Mouse (Mus musculus) myocyte (in vitro differentiated cells): ENCODE measurements around the gene Clmn.

Source experiments
- MYOG ChIP-seq, 3 experiments: IDR thresholded peaks; one replicate each; pipeline ENCODE4 v1.6.1; 2011; ENCODE audit warnings: control low read depth in 2 of 3, low read depth in 2 of 3, mild to moderate bottlenecking in 2 of 3; ENCODE audit not compliant: insufficient read length in 2 of 3, control insufficient read depth in 1 of 3, insufficient read depth in 1 of 3
- POLR2A ChIP-seq: IDR thresholded peaks from one replicate; pipeline ENCODE4 v1.6.1; 2011; ENCODE audit warnings: low read depth, mild to moderate bottlenecking, control low read depth, moderate library complexity; ENCODE audit not compliant: insufficient read length
- POLR2AphosphoS2 ChIP-seq: IDR thresholded peaks from one replicate; pipeline ENCODE4 v1.6.1; 2011; ENCODE audit warnings: low read depth, control low read depth; ENCODE audit not compliant: insufficient read length
- TCF12 ChIP-seq: IDR thresholded peaks from one replicate; pipeline ENCODE4 v1.6.1; 2011; ENCODE audit warnings: mild to moderate bottlenecking, control low read depth; ENCODE audit not compliant: poor library complexity, insufficient read depth, severe bottlenecking
- USF1 ChIP-seq: IDR thresholded peaks from one replicate; pipeline ENCODE4 v1.6.1; 2011; ENCODE audit warnings: low read depth, mild to moderate bottlenecking, control low read depth, moderate library complexity

DNA sequence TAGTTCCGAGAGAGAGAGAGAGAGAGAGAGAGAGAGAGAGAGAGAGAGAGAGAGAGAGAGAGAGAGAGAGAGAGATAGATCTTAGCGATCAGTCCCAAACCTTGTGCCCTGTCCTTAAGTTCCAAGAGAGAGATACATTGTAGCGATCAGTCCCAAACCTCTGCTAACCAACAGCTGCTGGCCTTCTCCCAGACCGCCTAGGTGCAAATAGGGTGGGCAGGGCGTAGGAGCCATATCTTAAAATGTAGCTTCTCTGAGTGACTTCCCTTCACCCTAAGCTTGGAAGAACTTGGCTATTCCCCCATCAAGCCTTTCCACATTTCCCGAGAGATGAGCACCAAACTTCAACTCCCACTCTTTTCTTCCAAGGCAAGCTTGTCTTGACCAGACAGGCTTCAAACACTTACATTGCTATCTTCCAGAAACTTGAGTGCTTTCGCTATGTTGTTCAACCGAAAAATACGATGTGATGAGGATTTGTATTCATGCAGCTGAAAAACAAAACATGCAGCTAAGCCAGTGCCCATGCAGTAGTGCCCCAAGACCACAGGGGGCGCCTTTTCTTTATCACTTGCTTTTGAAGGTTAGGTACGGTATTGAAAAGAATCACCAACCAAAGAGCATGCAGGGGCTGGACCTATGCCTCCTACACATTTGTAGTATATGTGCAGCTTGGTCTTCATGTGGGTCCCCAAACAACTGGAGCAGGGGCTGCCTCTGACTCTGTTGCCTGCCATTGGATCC is 68.1 kb downstream of the Clmn start:
- TF ChIP-seq POLR2A (no peak), POLR2AphosphoS2 (no peak), USF1 (no peak), TCF12 (no peak), MYOG (IDR thresholded peaks at IDR 0.05; ENCODE audit: control insufficient read depth in 1 of 3, insufficient read depth in 1 of 3, insufficient read length in 2 of 3, low read depth in 2 of 3) (no peak)
